Mouse (Mus musculus): ENCODE measurements around the gene St6galnac6. TPM values are rescaled to one million over a fixed set of nuclear protein-coding genes. Genes with fewer than 3 reads are reported as not detected.
A peak's percentile ranks its signal among the peaks of the same experiment; 100 is the strongest.

Gene St6galnac6
- total and polyA plus RNA-seq, 3 experiments = 12.5 to 26.5 TPM; not detected in 1

DNA sequence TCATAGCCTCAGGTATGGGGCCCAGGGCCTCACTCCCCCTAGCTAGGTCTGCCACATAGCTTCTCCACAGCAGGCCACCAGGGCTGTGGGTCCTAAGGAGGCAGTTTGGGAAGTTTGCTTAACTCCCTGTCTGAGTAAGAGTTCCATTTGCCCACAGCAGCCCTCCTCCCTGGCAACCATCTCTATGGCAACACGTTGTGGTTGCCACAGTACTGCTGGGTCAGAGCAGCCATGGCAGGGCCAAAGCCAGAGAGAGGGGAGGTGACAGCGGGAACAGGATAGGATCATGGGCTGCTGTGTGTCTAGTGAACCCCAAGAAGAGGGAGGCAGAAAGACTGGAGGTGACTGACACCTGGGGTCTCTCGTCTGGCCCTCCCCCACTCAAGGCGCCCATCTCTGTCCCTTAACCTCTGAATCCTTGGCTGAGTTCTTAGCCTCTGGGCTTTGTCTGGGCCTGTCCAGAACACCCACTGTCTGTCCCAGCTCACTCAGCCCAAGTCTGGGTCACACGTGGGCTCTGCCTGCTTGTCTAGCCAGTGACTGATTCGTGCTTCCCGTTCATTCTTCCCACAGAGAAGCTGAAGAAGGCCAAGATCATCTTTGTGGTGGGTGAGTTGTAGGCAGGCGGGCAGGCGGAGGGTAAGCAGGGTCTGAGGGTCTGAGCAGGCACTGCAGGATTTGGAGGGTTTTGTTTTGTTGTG is 29.9 kb downstream of the St6galnac6 start:
- no peaks in the 10 kb centered on the region for H3K4me1 ChIP-seq (ENCODE audit: control insufficient read depth in 1 of 2, insufficient read depth in 2 of 2, low read length in 2 of 2)
- no peak overlapping the region for H3K9ac ChIP-seq (ENCODE audit: control insufficient read depth, low read depth, low read length, poor library complexity, severe bottlenecking)
- H3K27me3 ChIP-seq (ENCODE audit: control insufficient read depth in 1 of 2, insufficient read depth in 2 of 2, low read length in 2 of 2) = no peaks in the 10 kb centered on the region
- H3K27ac ChIP-seq (ENCODE audit: control insufficient read depth, low read depth, low read length) = no peak overlapping the region
- TF ChIP-seq ZC3H11A (IDR thresholded peaks at IDR 0.05; ENCODE audit: low read depth, low read length) = no peak
- no peak for TF ChIP-seq MXI1 (IDR thresholded peaks at IDR 0.05; ENCODE audit: low read depth, low read length)
- TF ChIP-seq RCOR1 (IDR thresholded peaks at IDR 0.05; ENCODE audit: low read depth, low read length) = no peak
- TF ChIP-seq NRF1 (IDR thresholded peaks at IDR 0.05; ENCODE audit: insufficient read depth, low read depth, low read length, poor library complexity, severe bottlenecking) = no peak
- TF ChIP-seq MAX (IDR thresholded peaks at IDR 0.05; ENCODE audit: low read length) = no peak
- no peak for TF ChIP-seq USF2 (IDR thresholded peaks at IDR 0.05; ENCODE audit: borderline replicate concordance in 1 of 2, insufficient read depth in 1 of 2, low read depth in 1 of 2, low read length in 2 of 2)
- no peak for TF ChIP-seq KAT2A (conservative IDR thresholded peaks at IDR 0.05; ENCODE audit: low read depth, low read length)
- TF ChIP-seq GABPA (IDR thresholded peaks at IDR 0.05; ENCODE audit: low read depth, low read length) = no peak
- no peak for TF ChIP-seq RAD21 (IDR thresholded peaks at IDR 0.05; ENCODE audit: low read depth, low read length)
- TF ChIP-seq ZNF384 (IDR thresholded peaks at IDR 0.05; ENCODE audit: low read depth, low read length) = no peak
- TF ChIP-seq TBP (IDR thresholded peaks at IDR 0.05; ENCODE audit: low read depth, low read length) = no peak
- TF ChIP-seq MAZ (IDR thresholded peaks at IDR 0.05; ENCODE audit: low read depth, low read length) = no peak
- TF ChIP-seq POLR2AphosphoS2 (IDR thresholded peaks at IDR 0.05; ENCODE audit: low read length) = no peak
- TF ChIP-seq SMC3 (IDR thresholded peaks at IDR 0.05; ENCODE audit: low read depth, low read length) = no peak
- H3K79me2 ChIP-seq (ENCODE audit: control insufficient read depth, insufficient read depth, low read length, poor library complexity) = no peaks in the 10 kb centered on the region
- H3K36me3 ChIP-seq (ENCODE audit: control insufficient read depth in 1 of 2, insufficient read depth in 2 of 2, low read length in 2 of 2) = no peaks in the 10 kb centered on the region
- no peaks in the 10 kb centered on the region for H3K9me3 ChIP-seq (replicated peaks; ENCODE audit: insufficient read depth, low read length)
- peak; percentile 29 for DNase-seq (ENCODE audit: low read depth, low spot score)
- H3K4me3 ChIP-seq (ENCODE audit: control insufficient read depth in 1 of 2, insufficient read depth in 1 of 2, low read depth in 2 of 2, low read length in 2 of 2) = no peak overlapping the region

DNA sequence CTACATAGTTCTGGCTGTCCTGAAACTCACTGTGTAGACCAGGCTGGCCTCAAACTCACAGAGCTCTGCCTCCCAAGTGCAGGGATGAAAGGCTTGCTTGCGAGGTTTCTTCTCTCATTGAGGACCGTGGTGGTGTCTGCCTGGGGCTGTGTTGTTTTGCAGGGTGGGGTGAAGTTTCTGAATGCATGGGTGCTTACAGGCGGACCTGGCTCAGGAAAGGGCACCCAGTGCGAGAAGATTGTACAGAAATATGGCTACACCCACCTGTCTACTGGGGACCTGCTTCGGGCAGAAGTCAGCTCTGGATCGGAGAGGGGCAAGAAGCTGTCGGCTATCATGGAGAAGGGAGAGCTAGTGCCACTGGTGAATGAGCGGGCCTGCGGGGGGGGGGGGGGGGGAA is 30.5 kb downstream of the St6galnac6 start:
- no peak overlapping the region for H3K4me3 ChIP-seq (ENCODE audit: control insufficient read depth in 1 of 2, insufficient read depth in 1 of 2, low read depth in 2 of 2, low read length in 2 of 2)
- no peak for TF ChIP-seq SIN3A (IDR thresholded peaks at IDR 0.05; ENCODE audit: low read length)
- TF ChIP-seq CHD2 (IDR thresholded peaks at IDR 0.05; ENCODE audit: low read length) = no peak
- TF ChIP-seq MAFK (IDR thresholded peaks at IDR 0.05; ENCODE audit: borderline replicate concordance, low read depth, low read length) = no peak
- TF ChIP-seq EP300 (IDR thresholded peaks at IDR 0.05; ENCODE audit: low read depth in 1 of 2, low read length in 2 of 2) = no peak
- no peak for TF ChIP-seq JUND (IDR thresholded peaks at IDR 0.05; ENCODE audit: low read depth, low read length)
- TF ChIP-seq POLR2AphosphoS2 (IDR thresholded peaks at IDR 0.05; ENCODE audit: low read length) = no peak
- no peak for TF ChIP-seq TBP (IDR thresholded peaks at IDR 0.05; ENCODE audit: low read depth, low read length)
- TF ChIP-seq ETS1 (IDR thresholded peaks at IDR 0.05; ENCODE audit: low read depth, low read length) = no peak
- no peak for TF ChIP-seq HCFC1 (IDR thresholded peaks at IDR 0.05; ENCODE audit: low read depth, low read length)
- no peak for TF ChIP-seq KAT2A (conservative IDR thresholded peaks at IDR 0.05; ENCODE audit: low read depth, low read length)
- no peak for TF ChIP-seq USF2 (IDR thresholded peaks at IDR 0.05; ENCODE audit: borderline replicate concordance in 1 of 2, insufficient read depth in 1 of 2, low read depth in 1 of 2, low read length in 2 of 2)
- TF ChIP-seq GABPA (IDR thresholded peaks at IDR 0.05; ENCODE audit: low read depth, low read length) = no peak
- no peak for TF ChIP-seq UBTF (IDR thresholded peaks at IDR 0.05; ENCODE audit: borderline replicate concordance, insufficient read depth, low read depth, low read length)
- no peak for TF ChIP-seq RCOR1 (IDR thresholded peaks at IDR 0.05; ENCODE audit: low read depth, low read length)
- no peak for TF ChIP-seq BHLHE40 (IDR thresholded peaks at IDR 0.05; ENCODE audit: borderline replicate concordance, low read depth, low read length)
- H3K79me2 ChIP-seq (ENCODE audit: control insufficient read depth, insufficient read depth, low read length, poor library complexity) = no peaks in the 10 kb centered on the region
- no peaks in the 10 kb centered on the region for H3K4me1 ChIP-seq (ENCODE audit: control insufficient read depth in 1 of 2, insufficient read depth in 2 of 2, low read length in 2 of 2)
- no peaks in the 10 kb centered on the region for H3K9me3 ChIP-seq (replicated peaks; ENCODE audit: insufficient read depth, low read length)
- H3K36me3 ChIP-seq (ENCODE audit: control insufficient read depth in 1 of 2, insufficient read depth in 2 of 2, low read length in 2 of 2) = no peaks in the 10 kb centered on the region
- H3K27ac ChIP-seq (ENCODE audit: control insufficient read depth, low read depth, low read length) = no peak overlapping the region
- H3K27me3 ChIP-seq (ENCODE audit: control insufficient read depth in 1 of 2, insufficient read depth in 2 of 2, low read length in 2 of 2) = no peaks in the 10 kb centered on the region
- DNase-seq (ENCODE audit: low read depth, low spot score) = no peak
- H3K9ac ChIP-seq (ENCODE audit: control insufficient read depth, low read depth, low read length, poor library complexity, severe bottlenecking) = no peak overlapping the region

Measured in MEL (cell line).